Mouse (Mus musculus) heart, adult 8-10 months (tissue): ENCODE data around the gene Nprl2. TPM values are rescaled to one million over a fixed set of nuclear protein-coding genes. Genes with fewer than 3 reads are reported as not detected.
A peak's percentile ranks its signal among the peaks of the same experiment; 100 is the strongest.

ENCODE experiments used
- DNase-seq: peaks from one replicate; pipeline ENCODE4 v3.0.0; 2022; ENCODE audit warnings: low spot score
- total RNA-seq, 4 experiments: library from RNA; stranded (reverse); gene quantifications; 2 replicates each; pipeline ENCODE4 v1.2.4; 2022

The Nprl2 gene
- total RNA-seq, 4 experiments from 2014 or later = 18.4 to 22.6 (median 21.2) TPM

DNA sequence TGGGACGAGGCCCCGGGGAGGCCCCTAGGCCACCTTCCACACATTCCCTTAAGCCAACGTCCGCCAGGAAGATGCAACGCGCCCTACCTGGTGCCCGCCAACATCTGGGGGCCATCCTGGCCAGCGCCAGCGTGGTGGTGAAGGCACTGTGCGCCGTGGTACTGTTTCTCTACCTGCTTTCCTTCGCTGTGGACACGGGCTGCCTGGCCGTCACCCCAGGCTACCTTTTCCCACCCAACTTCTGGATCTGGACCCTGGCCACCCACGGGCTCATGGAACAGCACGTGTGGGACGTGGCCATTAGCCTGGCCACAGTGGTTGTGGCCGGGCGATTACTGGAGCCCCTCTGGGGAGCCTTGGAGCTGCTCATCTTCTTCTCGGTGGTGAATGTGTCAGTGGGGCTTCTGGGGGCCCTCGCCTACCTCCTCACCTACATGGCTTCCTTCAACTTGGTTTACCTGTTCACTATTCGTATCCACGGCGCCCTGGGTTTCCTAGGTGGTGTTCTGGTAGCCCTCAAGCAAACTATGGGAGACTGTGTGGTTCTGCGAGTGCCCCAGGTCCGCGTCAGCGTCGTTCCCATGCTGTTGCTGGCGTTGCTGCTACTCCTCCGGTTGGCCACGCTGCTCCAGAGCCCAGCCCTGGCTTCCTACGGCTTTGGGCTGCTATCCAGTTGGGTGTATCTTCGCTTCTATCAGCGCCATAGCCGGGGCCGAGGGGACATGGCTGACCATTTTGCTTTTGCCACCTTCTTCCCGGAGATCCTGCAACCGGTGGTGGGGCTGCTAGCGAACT lies 7.4 kb upstream of the Nprl2 start:
- DNase-seq = no peak

DNA sequence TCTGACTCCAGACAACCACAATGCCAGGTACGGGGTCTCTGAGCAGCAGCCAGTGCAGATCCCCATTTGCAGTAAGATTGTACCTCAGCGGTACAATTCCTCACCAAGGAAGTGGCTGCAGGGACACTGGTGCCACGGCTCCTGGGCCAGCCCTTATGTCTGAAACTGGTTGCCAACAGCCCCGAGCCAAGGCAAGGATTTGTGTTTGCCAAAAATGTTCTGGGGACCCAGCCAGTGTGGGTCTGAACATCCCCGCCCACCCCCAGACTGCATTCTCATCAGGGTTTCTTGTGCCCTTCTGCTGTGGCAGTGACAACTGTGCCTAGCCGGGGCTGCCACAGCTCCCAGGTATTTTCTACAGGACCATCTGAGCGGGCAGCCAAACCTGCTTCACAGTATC lies 3.8 kb upstream of the Nprl2 start:
- no peak for DNase-seq

DNA sequence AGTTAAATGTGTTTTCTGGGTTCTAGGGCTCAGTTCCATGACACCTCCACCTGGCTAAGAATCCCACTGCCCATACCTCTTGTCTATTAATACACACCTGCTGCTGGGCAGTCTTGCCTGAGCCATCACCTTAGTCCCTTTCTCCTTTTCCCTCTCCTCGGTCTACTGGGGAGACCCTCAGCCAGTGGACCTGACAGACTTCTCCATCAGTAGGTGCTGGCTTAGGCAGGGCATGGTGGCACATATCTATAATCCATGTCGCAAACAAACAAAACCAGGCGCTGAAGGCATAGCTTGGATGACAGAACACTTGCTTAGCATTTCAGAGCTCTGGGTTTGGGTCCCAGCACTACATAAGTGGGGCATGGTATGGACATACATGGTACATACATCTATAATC lies 3.3 kb upstream of the Nprl2 start:
- no peak for DNase-seq

DNA sequence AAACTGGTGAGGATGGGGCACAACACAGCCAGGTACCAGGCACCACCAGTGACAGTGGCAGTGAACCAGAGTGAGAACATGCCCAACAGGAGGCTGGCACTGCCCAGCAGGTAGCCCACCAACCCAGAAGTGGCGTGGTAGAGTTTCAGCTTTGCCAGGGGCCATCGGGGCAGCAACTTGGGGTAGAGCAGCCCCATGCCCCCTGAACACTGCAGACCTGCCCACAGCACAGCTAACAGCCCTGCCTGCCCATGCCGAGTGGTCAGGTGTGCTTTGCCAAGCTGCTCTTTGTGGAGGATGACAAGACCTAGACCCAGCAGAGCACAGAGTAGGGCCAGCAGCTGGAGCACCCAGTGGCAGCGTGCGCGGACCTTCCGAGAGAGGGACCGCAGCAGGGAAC lies 2.1 kb upstream of the Nprl2 start:
- no peak for DNase-seq

DNA sequence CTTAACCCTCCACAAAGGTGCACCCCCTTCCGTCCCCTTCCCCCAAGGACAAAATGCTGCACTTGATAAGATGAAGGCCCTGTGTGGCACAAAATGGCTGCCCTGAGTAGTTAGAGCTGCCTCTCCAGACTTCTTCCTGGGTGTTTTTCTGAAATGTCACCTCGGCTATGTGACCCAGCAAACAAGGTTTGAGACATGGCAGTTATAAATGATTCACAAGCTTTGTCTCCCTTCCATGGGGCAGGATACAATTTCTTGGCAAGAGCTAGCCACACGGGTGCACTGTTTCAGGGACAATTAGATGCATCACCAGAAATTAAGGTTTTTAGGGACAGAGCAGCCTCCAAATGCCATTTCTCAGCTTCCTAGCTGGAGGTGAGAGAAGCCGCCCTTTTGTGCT lies 1.6 kb upstream of the Nprl2 start:
- no peak for DNase-seq

DNA sequence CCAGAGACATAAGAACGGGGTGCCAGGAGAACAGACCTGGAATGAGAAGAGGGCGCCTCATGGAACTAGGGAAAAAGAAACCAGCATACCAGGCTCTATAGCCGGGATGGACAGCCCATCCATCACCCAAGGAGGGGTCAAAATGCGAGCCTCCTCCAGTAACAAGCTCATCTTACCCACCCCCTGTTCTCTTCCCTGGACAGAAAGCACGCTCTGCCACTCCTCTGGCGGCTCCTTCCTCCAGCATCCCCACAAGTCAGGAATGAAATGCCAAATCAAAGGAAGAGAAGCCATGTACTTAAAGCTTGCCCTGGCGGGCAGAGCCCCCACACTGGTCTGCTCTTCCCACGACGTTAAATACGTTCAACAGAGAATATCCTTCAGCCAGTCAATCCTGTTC lies 1.0 kb upstream of the Nprl2 start:
- DNase-seq = no peak

DNA sequence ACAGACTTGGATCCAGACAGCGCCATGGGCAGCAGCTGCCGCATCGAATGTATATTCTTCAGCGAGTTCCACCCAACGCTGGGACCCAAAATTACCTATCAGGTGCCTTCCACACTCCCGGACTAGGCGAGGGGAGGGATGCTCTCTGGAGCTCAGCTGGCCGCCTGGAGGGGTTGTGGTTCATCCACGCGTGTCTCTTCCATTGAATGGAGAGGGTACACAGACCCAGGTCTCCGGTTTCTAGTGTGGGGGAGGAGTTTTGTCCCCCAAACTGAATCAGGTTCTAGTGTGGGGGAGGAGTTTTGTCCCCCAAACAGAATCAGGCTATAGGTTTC lies 293 bp downstream of the Nprl2 start:
- DNase-seq = no peak

DNA sequence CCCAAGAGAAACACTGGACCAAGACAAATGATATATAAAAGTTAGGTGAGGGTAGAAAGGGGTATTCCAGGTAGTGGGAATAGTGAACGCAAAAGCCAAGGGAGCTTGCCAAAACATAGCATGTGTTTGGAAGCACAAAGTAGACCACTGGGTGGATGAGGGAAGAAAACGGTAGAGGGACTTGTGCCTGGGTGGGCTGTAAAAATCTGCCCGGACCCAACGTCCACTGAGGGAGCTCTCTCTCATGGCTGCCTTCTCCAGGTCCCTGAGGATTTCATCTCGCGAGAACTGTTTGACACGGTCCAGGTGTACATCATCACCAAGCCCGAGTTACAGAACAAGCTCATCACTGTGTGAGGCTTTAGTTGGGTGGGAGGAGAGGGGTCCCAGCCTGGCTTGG lies 695 bp downstream of the Nprl2 start:
- no peak for DNase-seq

DNA sequence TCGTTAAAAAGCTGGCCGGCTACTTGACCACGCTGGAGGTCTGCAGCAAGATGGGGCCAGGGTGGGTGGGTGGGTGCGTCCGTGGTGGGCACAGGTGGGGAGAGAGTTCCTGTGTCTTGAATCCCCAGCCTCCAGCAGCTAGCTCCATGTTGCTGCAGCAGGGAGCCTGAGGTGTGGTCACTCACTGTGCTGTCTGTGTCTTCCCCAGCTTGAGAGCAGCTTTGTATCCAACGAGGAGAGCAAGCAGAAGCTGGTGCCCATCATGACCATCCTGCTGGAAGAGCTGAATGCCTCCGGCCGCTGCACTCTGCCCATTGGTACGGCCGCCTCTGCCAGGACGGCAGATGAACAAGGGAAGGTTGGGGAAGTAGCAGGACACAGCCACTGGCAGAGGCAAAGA lies 1.3 kb downstream of the Nprl2 start:
- DNase-seq = no peak

DNA sequence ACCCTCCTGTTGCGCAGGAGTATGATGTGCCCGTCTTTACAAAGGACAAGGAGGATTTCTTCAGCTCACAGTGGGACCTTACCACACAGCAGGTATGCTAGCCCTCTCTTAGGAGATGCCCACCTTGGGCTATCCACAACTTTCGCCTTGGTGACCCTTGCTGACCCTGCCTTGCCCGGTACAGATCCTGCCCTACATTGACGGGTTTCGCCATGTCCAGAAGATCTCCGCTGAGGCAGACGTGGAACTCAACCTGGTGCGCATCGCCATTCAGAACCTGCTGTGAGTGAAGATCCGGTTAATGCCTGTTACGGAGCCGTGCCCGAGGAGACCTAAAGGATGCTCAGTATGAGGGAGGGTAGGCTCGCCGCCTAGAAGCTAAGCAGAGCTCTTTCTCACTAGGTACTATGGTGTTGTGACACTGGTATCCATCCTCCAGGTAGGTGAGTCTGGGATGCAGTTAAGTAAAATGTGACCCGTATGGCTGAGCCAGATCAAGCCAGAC lies 2.2 kb downstream of the Nprl2 start:
- DNase-seq = no peak

DNA sequence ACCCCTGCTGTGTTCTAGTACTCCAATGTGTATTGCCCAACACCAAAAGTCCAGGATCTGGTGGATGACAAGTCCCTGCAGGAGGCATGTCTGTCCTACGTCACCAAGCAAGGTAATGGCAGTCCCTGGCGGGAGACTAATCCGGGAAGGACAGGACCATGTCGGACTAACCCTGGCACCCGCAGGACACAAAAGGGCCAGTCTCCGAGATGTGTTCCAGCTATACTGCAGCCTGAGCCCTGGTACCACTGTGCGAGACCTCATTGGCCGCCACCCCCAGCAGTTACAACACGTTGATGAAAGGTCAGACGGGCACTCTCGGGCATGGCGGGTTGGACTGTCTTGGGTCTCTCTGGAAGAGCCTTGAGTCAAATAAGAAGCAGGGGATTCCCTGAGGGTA lies 2.7 kb downstream of the Nprl2 start:
- DNase-seq = no peak

DNA sequence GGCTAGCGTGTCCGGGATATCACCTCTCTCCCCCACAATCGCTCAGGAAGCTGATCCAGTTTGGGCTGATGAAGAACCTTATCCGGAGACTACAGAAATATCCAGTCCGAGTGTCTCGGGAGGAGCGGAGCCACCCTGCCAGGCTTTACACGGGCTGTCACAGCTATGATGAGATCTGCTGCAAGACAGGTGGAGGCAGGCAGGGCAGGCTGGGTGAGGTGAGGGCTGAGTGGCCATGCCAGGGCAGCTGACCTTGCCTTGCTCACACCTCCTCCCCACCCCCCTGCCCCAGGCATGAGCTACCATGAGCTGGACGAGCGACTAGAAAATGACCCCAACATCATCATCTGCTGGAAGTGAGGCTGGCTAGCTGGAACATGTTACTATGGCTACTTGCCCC lies 3.2 kb downstream of the Nprl2 start:
- no peak for DNase-seq

DNA sequence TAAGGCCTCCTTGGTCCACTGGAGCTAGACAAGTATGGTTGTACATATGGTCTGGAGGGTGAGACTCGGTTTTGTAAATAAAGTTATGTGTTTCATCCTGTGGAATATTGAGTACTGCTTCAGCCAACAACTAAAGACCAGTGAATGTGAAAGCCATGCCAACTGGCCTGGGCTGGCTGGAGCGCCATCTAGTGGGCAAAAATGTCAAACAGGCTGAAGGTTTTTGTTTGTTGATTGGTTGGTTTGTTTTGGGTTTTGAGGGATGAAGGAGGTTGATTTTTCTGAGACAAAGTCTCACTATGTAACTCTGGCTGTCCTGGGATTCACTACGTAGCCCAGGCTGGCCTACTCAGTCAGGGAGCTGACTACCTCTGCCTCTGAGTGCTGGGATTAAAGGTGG lies 3.6 kb downstream of the Nprl2 start:
- DNase-seq = peak; percentile 74

DNA sequence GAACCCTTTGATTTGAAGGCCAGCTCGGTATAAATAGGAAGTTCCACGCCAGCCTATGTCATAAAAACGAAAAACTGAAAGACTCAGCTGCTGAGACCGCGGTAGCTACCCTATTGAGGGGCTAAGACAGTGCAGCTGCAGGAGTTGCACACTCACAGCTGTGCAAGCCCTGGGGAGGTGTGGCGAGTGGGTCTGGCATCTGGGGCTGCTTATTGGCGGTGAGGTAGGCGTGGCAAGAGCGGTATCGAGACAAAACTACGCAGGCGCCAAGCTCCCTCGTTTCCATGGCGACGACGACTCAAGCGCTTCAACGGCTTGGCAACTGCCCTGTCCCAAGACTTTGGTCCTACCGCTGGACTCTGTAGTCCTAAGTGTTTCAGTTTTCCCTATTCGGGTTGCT lies 5.0 kb downstream of the Nprl2 start, which contains the start of gene Zmynd10:
Gene Zmynd10 (plus strand): TSS at position 273 of the 400 bp plus-strand sequence.
- DNase-seq = peak; percentile 86

DNA sequence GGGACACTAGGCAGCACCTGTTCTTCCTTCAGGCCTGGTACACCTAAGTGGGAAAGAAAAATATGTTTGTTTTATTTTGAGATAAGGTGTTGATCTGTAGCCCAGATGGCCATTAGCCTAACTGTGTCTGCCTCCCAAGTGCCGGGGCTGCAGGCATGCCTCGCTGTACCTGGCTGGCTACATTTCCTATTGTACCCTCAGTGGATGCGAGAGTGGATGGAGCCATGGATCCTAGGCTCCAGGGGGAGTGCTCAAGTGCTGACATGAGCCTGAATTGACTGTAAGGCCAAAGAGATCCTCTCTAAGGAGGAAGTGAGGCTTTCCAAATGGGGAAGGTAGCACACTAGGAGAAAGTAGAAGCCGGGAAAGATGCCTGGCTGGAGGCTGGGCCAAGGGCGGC lies 5.9 kb downstream of the Nprl2 start:
- DNase-seq = no peak

DNA sequence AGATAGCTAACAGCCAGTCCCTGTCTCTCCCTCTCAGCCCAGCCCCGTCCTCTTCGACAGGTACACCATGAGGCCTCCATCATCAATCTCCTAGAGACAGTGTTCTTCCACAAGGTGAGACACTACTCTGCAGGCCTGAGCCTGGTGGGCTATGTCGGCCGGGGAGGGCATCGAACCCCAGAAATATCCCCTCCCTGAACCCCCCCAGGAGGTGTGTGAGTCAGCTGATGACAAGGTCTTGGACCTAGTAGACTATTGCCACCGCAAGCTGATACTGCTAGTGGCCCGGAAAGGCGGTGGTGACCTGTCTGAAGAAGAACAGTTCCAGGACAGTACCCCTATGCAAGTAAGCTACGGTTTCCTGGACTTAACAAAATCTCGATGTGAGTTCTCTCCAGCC lies 6.8 kb downstream of the Nprl2 start:
- DNase-seq = no peak

DNA sequence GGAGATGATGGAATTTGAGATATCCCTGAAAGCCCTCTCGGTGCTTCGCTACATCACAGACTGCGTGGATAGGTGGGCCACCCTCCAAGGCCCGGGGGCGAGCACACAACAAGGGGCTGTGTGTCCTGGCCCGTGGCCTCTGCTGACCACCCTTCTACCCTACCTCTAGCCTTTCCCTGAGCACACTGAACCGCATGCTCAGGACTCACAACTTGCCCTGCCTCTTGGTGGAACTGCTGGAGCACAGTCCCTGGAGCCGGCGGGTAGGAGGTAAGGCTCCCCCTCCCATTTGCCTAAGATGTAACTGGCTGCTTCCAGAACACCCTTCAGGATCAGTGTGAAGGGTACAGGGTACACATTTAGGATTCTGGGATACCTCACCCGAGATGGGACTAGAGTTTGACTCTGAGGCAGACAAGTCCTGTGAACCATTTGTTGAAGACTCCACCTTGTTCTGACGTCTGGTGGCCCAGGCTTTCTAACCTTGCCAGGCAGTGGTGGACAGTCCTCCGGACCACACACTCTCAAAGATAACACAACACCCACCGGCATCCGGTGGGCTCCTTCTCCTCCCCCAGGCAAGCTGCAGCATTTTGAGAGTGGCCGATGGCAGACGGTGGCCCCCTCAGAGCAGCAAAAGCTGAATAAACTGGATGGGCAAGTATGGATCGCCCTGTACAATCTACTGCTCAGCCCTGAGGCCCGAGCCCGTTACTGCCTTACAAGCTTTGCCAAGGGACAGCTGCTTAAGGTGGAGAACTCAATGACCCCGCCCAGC lies 7.5 kb downstream of the Nprl2 start:
- DNase-seq = no peak

DNA sequence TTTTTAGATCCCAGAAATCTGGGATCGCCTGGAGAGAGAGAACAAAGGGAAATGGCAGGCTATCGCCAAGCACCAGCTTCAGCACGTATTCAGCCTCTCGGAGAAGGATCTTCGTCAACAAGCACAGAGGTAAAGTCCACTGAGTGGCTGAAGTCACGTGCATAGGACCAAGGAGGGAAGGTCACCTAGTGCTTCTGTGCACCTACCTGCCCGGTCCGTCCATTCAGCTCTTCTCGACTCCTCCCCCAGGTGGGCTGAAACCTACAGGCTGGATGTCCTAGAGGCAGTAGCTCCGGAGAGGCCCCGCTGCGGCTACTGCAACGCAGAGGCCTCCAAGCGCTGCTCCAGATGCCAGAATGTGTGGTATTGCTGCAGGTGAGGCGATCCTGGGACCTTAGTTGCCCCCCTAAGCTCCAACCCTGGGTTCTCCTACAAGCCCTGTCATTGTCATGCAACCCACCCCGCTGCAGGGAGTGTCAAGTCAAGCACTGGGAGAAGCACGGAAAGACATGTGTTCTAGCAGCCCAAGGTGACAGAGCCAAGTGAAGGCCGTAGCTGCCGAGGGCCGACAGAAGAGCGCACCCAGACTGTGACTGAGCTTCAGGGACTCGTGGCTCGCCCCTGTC lies 8.6 kb downstream of the Nprl2 start:
- DNase-seq = no peak

DNA sequence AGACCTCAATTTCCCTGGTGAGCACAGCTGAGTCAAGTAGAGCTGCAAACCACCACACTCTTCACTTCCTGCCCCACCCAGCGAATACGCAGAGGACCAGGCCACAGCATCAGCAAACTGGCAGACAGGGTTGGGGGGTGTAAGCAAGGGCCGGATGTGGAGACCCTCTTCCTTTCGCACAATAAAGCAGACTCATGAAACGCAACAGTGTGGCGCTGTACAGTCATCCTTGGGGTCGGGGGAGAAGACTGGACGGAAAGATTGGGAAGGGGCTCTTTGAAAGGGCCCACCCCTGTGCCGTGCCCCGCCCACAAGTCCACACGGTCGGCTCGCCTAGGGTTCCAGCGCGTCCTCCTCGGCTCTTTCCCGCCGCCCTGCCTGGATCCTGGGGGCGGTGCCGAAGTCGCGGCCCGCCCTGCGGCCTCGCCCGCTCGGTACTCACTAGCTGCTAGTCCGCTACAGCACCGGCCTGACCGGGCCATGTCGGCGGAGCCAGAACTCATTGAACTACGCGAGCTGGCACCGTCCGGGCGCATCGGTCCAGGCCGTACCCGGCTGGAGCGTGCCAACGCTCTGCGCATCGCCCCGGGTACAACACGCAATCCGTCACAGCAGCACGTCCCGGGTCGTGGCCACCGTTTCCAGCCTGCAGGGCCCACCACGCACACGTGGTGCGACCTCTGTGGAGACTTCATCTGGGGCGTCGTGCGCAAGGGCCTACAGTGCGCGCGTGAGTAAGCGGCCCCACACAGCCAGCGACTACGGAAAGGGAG lies 9.3 kb downstream of the Nprl2 start, which contains the start of gene Rassf1:
Gene Rassf1 (plus strand): TSS at position 439 of the 773 bp plus-strand sequence.
- DNase-seq = peak; percentile 61

DNA sequence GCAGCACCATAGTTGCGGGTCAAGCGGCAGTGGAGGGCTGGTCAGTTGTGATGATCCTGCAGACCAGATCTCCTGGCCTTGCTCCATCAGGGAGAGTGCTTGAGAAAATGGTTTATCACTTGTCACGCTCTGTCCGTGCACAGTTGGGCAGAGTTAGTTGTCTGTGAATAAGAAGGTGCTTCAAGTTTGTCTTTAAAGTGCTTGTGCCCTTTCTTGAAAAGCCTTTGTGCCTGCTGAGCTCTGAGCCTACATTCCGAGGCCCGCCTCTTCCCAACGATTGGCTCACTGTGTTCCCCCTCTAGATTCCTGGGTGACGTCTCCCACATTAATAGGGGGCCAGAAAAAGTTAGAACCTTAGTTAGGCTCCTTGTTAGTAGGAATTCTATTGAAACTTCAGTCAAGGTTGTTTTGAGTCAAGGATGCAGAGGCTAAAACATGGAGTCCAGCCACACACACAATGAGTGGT lies 9.9 kb downstream of the Nprl2 start:
- no peak for DNase-seq

DNA sequence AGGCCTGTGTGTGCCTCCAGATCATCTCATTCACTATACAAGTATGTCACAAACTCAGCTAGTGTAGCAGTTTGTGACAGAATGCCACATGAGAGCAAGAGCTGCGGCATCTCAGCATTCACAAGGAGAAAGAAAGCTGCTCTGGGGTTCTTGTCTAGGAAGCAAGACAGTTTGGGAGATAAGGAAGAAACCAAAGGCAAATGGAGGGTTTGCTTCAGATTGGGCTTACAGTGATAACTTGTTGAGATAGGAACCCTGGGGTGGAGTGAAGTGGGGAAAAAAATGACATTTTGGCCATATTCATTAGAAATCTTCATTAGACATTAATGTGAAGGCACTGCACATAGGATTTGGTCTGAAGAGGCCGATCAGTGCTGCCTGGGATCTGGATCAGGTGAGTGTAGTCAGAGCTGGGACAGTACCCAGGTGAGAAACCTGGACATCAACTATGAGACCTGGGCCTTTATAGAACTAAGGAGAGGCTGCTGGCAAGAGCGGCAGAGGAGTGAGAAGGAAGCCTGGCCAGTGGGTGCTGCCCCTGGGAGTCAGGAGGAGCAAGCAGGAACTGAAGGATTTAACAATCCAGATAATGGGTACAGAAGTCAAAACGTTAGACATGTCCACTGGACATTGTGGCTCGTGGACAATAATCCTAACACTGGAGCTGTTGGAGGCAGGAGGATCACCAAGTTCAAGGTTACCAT lies 10.8 kb downstream of the Nprl2 start:
- no peak for DNase-seq
